Mouse (Mus musculus) hindbrain, embryonic 10.5 days (tissue): ENCODE measurements around the gene Ntpcr. TPM values are rescaled to one million over a fixed set of nuclear protein-coding genes. Genes with fewer than 3 reads are reported as not detected.
A peak's percentile ranks its signal among the peaks of the same experiment; 100 is the strongest.

Experiments used
- DNase-seq: peaks from one replicate; pipeline ENCODE4 v3.0.0-alpha.2; 2017; ENCODE audit warnings: low spot score
- H3K27ac ChIP-seq: fragments of 300-500 bp; sonication (generic); 2 replicates; pipeline ENCODE4 v1.5.1; 2016; ENCODE audit warnings: mild to moderate bottlenecking, moderate library complexity
- H3K27me3 ChIP-seq: fragments of 300-500 bp; sonication (generic); 2 replicates; pipeline ENCODE4 v1.6.1; 2016; ENCODE audit warnings: mild to moderate bottlenecking; ENCODE audit not compliant: poor library complexity, insufficient read depth, severe bottlenecking
- H3K36me3 ChIP-seq: fragments of 300-500 bp; sonication (generic); 2 replicates; pipeline ENCODE4 v1.6.1; 2016; ENCODE audit warnings: mild to moderate bottlenecking, moderate library complexity
- H3K4me1 ChIP-seq: fragments of 300-500 bp; sonication (generic); replicated peaks from 2 replicates; pipeline ENCODE4 v1.6.1; 2016; ENCODE audit warnings: mild to moderate bottlenecking
- H3K4me3 ChIP-seq: fragments of 300-500 bp; sonication (generic); 2 replicates; pipeline ENCODE4 v1.5.1; 2016; ENCODE audit warnings: mild to moderate bottlenecking, moderate library complexity
- H3K9me3 ChIP-seq: fragments of 300-500 bp; sonication (generic); 2 replicates; pipeline ENCODE4 v1.6.1; 2016; ENCODE audit warnings: mild to moderate bottlenecking, moderate library complexity
- WGBS: fragments of 180-500 bp; shearing (Covaris S2); methylation state at CpG from one replicate; pipeline ENCODE4 v1.1.7; 2016; 5-methylcytosine and 5-hydroxymethylcytosine counted together
- polyA plus RNA-seq: library from polyadenylated mRNA; unstranded; fragments of >200 nt; fragmentation: Nextera tagmentation; extraction: Ambion mirVana; gene quantifications from 2 replicates; pipeline ENCODE4 v1.2.1, GENCODE M21; 2016

The Ntpcr gene
- polyA plus RNA-seq, 1 experiment from 2014 or later: 18.8 TPM

- no peaks in the 10 kb centered on the region for H3K9me3 ChIP-seq
- H3K27ac ChIP-seq: peak overlapping the region; percentile 91
- H3K4me3 ChIP-seq: peak overlapping the region; percentile 75
- H3K27me3 ChIP-seq: no peaks in the 10 kb centered on the region
- WGBS: 7% methylated on average over 52 of the region's 52 CpGs
- H3K36me3 ChIP-seq: 0 out of 2 replicates have a peak, but pooled peaks cover 6% of the 10 kb centered on the region
- DNase-seq: peak; percentile 91
- peaks cover 18% of the 10 kb centered on the region for H3K4me1 ChIP-seq
Measured at GRCm38 (mm10) chr8:125733964-125734956, 4.5 kb downstream of the Ntpcr start.

GRCm38 (mm10) chr8:125738956-125739355, 9.2 kb downstream of the Ntpcr start:
- 95% methylated on average over 4 of the region's 4 CpGs for WGBS

GRCm38 (mm10) chr8:125740655-125741054, 10.9 kb downstream of the Ntpcr start:
- 88% methylated on average over 10 of the region's 10 CpGs for WGBS
- Histone ChIP-seq H3K27ac (no peak overlapping the region), H3K27me3 (no peaks in the 10 kb centered on the region), H3K36me3 (0 out of 2 replicates have a peak, but pooled peaks cover 6% of the 10 kb centered on the region), H3K9me3 (no peaks in the 10 kb centered on the region), H3K4me3 (no peak overlapping the region), H3K4me1 (peaks cover 18% of the 10 kb centered on the region)
- no peak for DNase-seq

More at GRCm38 (mm10) chr8:125738956-125739355, 9.2 kb downstream of the Ntpcr start:
- Histone ChIP-seq H3K36me3 (0 out of 2 replicates have a peak, but pooled peaks cover 6% of the 10 kb centered on the region), H3K27me3 (no peaks in the 10 kb centered on the region), H3K9me3 (no peaks in the 10 kb centered on the region), H3K4me3 (no peak overlapping the region), H3K27ac (no peak overlapping the region), H3K4me1 (peaks cover 28% of the 10 kb centered on the region)
- no peak for DNase-seq

- WGBS: 67% methylated on average over 5 of the region's 5 CpGs
Measured at GRCm38 (mm10) chr8:125741377-125741776, 11.6 kb downstream of the Ntpcr start.

GRCm38 (mm10) chr8:125741855-125742254, 12.1 kb downstream of the Ntpcr start:
- H3K9me3 ChIP-seq: no peaks in the 10 kb centered on the region
- no peak overlapping the region for H3K27ac ChIP-seq
- no peaks in the 10 kb centered on the region for H3K36me3 ChIP-seq
- 75% methylated on average over 2 of the region's 2 CpGs for WGBS
- no peaks in the 10 kb centered on the region for H3K27me3 ChIP-seq
- peaks cover 18% of the 10 kb centered on the region for H3K4me1 ChIP-seq
- H3K4me3 ChIP-seq: no peak overlapping the region
- no peak for DNase-seq

More at GRCm38 (mm10) chr8:125741377-125741776, 11.6 kb downstream of the Ntpcr start:
- Histone ChIP-seq H3K36me3 (0 out of 2 replicates have a peak, but pooled peaks cover 2% of the 10 kb centered on the region), H3K4me3 (no peak overlapping the region), H3K4me1 (peaks cover 18% of the 10 kb centered on the region), H3K27ac (peak overlapping the region; percentile 40), H3K27me3 (no peaks in the 10 kb centered on the region), H3K9me3 (no peaks in the 10 kb centered on the region)
- DNase-seq: no peak

- Histone ChIP-seq H3K36me3 (no peaks in the 10 kb centered on the region), H3K4me3 (no peak overlapping the region), H3K27me3 (no peaks in the 10 kb centered on the region), H3K4me1 (peaks cover 23% of the 10 kb centered on the region), H3K9me3 (no peaks in the 10 kb centered on the region), H3K27ac (peak overlapping the region; percentile 12; the same call in 1 of the 2 replicates)
- DNase-seq: no peak
- 87% methylated on average over 8 of the region's 8 CpGs for WGBS
Measured at GRCm38 (mm10) chr8:125742406-125742805, 12.6 kb downstream of the Ntpcr start.

GRCm38 (mm10) chr8:125744914-125745576, 15.3 kb downstream of the Ntpcr start:
- no peak for DNase-seq
- WGBS: 92% methylated on average over 10 of the region's 10 CpGs
- Histone ChIP-seq H3K36me3 (no peaks in the 10 kb centered on the region), H3K4me3 (no peak overlapping the region), H3K27me3 (no peaks in the 10 kb centered on the region), H3K27ac (no peak overlapping the region), H3K9me3 (no peaks in the 10 kb centered on the region), H3K4me1 (peaks cover 21% of the 10 kb centered on the region)

DNA sequence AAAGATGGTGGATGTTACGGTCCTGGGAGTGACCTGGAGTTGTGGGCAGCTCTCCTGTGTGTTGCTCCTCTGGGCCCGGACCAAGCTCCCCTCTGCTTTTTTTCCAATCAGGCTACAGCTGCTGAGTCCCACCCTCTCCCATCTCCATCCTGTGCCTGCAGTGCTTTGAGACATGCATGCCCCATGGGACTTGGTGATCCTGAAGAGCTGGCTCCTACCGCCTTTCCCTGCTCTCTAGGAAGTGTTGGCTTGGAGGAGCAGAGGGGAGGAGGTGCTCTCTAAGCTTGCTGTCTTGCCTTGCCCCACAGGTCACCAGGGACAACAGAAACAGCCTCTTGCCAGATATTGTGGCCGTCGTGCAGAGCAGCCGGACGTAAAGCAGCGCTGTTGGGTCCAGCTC, 17.6 kb downstream of the Ntpcr start:
- Histone ChIP-seq H3K36me3 (no peaks in the 10 kb centered on the region), H3K27ac (peak overlapping the region; percentile 35), H3K4me1 (peaks cover 22% of the 10 kb centered on the region), H3K27me3 (no peaks in the 10 kb centered on the region), H3K4me3 (no peak overlapping the region), H3K9me3 (no peaks in the 10 kb centered on the region)
- 75% methylated on average over 8 of the region's 8 CpGs for WGBS
- DNase-seq: no peak

- WGBS: 83% methylated on average over 8 of the region's 8 CpGs
- no peaks in the 10 kb centered on the region for H3K27me3 ChIP-seq
- no peaks in the 10 kb centered on the region for H3K36me3 ChIP-seq
- no peak overlapping the region for H3K4me3 ChIP-seq
- no peak for DNase-seq
- peaks cover 22% of the 10 kb centered on the region for H3K4me1 ChIP-seq
- no peaks in the 10 kb centered on the region for H3K9me3 ChIP-seq
- no peak overlapping the region for H3K27ac ChIP-seq
Measured at GRCm38 (mm10) chr8:125750846-125751245, 21.1 kb downstream of the Ntpcr start.

DNA sequence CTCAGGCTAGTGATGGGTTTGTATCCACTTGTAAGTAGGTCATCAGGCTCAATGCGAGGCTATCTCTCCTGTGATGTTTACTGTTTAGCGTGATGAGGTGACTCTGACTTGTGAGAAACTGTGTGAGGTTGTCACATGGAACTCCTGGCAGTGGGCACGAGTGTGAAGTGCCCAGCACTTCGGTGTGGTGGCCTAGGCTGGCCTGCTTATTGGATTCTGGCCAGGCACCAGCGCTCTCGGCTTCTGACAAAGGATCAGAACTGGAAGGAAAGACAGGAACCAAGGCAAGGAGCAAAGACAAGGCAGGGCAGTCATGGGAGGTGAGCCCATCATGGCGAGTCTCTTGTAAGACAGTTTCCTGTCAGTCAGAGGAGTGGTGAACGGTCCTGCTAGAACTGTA, 26.1 kb downstream of the Ntpcr start:
- Histone ChIP-seq H3K9me3 (no peaks in the 10 kb centered on the region), H3K36me3 (no peaks in the 10 kb centered on the region), H3K4me3 (no peak overlapping the region), H3K4me1 (peaks cover 22% of the 10 kb centered on the region), H3K27me3 (no peaks in the 10 kb centered on the region), H3K27ac (0 out of 2 replicates have a peak overlapping the region, but pooled peaks have one; percentile 16)
- 81% methylated on average over 8 of the region's 8 CpGs for WGBS
- DNase-seq: no peak

- H3K27ac ChIP-seq: peak overlapping the region; percentile 51
- 67% methylated on average over 9 of the region's 9 CpGs for WGBS
- H3K9me3 ChIP-seq: no peaks in the 10 kb centered on the region
- peaks cover 16% of the 10 kb centered on the region for H3K4me1 ChIP-seq
- DNase-seq: no peak
- no peaks in the 10 kb centered on the region for H3K27me3 ChIP-seq
- H3K36me3 ChIP-seq: no peaks in the 10 kb centered on the region
- no peak overlapping the region for H3K4me3 ChIP-seq
Measured at GRCm38 (mm10) chr8:125756391-125757105, 26.8 kb downstream of the Ntpcr start.

DNA sequence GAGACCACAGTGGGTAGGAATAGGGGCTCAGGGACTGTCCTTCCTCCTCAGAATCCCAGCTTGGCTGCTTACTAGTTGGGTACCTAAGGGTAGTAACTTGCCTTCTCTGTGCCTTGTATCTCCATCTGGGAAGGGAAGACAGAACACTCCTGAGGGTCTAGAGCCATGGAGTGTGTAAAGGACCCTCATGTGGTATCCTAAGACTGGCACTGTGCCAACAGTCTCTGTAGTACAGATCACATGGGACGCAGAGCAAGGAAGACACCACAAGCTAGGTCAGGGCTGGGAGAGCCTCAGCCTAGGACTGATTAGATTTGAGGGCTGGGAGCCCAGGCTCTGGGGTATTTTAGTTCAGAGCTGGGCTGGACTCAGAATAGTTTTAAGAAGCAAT, 27.3 kb downstream of the Ntpcr start:
- no peak overlapping the region for H3K27ac ChIP-seq
- 86% methylated on average over 1 of the region's 1 CpGs for WGBS
- H3K4me1 ChIP-seq: peaks cover 14% of the 10 kb centered on the region
- DNase-seq: no peak
- H3K9me3 ChIP-seq: no peaks in the 10 kb centered on the region
- H3K27me3 ChIP-seq: no peaks in the 10 kb centered on the region
- no peak overlapping the region for H3K4me3 ChIP-seq
- H3K36me3 ChIP-seq: no peaks in the 10 kb centered on the region
